Comparison of ENCODE assay signal across 8 mouse cellular contexts in the genomic region with DNA sequence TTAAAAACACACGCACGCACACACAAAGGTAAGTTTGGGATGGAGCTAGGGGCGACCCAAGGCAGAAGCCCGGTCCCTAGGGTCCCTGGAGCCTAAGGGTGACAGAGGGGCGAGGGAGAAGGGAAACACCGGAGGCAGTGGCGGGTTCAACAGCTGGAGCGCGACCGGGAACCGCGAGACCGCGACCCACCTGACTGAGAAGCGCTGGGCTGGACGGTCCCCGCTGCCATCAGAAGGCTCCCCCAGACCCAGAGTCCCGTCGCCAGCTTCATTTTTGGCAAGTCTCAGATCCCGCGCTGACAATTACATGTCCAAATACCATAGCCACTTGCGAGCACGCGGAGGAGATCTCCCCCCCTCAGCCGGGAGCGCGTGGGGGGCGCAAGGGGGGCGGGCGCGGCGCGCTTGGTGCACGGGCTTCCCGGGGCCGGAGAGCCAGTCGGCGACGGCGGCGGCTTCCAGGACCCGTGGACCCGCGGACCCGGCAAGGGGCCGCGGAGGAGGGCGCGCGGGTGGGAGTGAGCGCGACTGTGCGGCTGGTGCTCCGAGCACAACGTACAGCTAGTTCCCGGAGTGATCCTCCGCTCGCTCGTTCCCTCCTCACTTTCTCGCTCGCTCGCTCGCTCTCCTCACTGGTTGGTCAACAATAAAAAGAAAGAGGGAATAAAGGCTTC. TPM values are rescaled to one million over a fixed set of nuclear protein-coding genes. Genes with fewer than 3 reads are reported as not detected.
DNase-seq lines count a peak whose midpoint lies in the region; ATAC-seq and TF ChIP-seq lines count a peak whose summit lies in the region.

A gene (minus strand): TSS at position 575 of the 674 bp plus-strand sequence.

- no peaks in the 10 kb centered on the region for H3K9me3 ChIP-seq in forebrain, embryonic 11.5 days (ENCODE audit: control insufficient read depth, low read length)
- H3K9me3 ChIP-seq in hindbrain, embryonic 13.5 days = no peaks in the 10 kb centered on the region
- H3K9me3 ChIP-seq in midbrain, embryonic 10.5 days (replicated peaks) = no peaks in the 10 kb centered on the region

- H3K9ac ChIP-seq in forebrain, embryonic 11.5 days (ENCODE audit: low read length) = peak within 1 kb of the TSS; percentile 69
- H3K9ac ChIP-seq in hindbrain, embryonic 13.5 days = peak within 1 kb of the TSS; percentile 89

- peak; percentile 36 for ATAC-seq in forebrain, embryonic 11.5 days (replicated peaks; ENCODE audit: low FRiP score)
- ATAC-seq in hindbrain, embryonic 13.5 days (ENCODE audit: low FRiP score) = peak; percentile 55

- peak within 1 kb of the TSS; percentile 98 for H3K4me2 ChIP-seq in forebrain, embryonic 11.5 days (ENCODE audit: low read depth, low read length, severe bottlenecking)
- peak within 1 kb of the TSS; percentile 89 for H3K4me2 ChIP-seq in hindbrain, embryonic 13.5 days

- TF ChIP-seq CTCF in brain, embryonic 14.5 days (IDR thresholded peaks at IDR 0.05; ENCODE audit: borderline replicate concordance, extremely low read depth, insufficient read depth, insufficient read length) = no peak
- TF ChIP-seq CTCF in testis, adult 2 months (IDR thresholded peaks at IDR 0.05; ENCODE audit: control insufficient read depth, insufficient read depth, insufficient replicate concordance, low read depth, low read length) = no peak

- DNase-seq in Muller cell, postnatal 12 days (ENCODE audit: inconsistent ontology term) = peak; percentile 42
- peak; percentile 61 for DNase-seq in brain, embryonic 14.5 days (ENCODE audit: low read depth)
- peak; percentile 71 for DNase-seq in forebrain, embryonic 11.5 days (ENCODE audit: low spot score)
- DNase-seq in layer of hippocampus, postnatal 25 days (ENCODE audit: extremely low spot score in 1 of 2, low spot score in 1 of 2) = peak; percentile 9 to 10
- peak; percentile 58 for DNase-seq in midbrain, embryonic 10.5 days (ENCODE audit: low spot score)
- DNase-seq in spleen, postnatal 14 days (ENCODE audit: low spot score in 2 of 2) = no peak

- peak within 1 kb of the TSS; percentile 70 for H3K4me3 ChIP-seq in forebrain, embryonic 11.5 days (ENCODE audit: low read depth, low read length)
- peak within 1 kb of the TSS; percentile 78 for H3K4me3 ChIP-seq in hindbrain, embryonic 13.5 days
- H3K4me3 ChIP-seq in midbrain, embryonic 10.5 days = peak within 1 kb of the TSS; percentile 89
- H3K4me3 ChIP-seq in testis, adult 2 months (ENCODE audit: control insufficient read depth, low read depth, low read length) = peak within 1 kb of the TSS; percentile 70

- H3K27me3 ChIP-seq in forebrain, embryonic 11.5 days (ENCODE audit: control insufficient read depth, insufficient read depth, low read length) = peaks cover 13% of the 10 kb centered on the region; the same call in 1 of the 2 replicates
- peaks cover 11% of the 10 kb centered on the region; the same call in 1 of the 2 replicates for H3K27me3 ChIP-seq in hindbrain, embryonic 13.5 days
- peaks cover 31% of the 10 kb centered on the region for H3K27me3 ChIP-seq in midbrain, embryonic 10.5 days (ENCODE audit: low read depth, poor library complexity, severe bottlenecking)
- H3K27me3 ChIP-seq in testis, adult 2 months (ENCODE audit: control insufficient read depth, insufficient read depth, low read length) = no peaks in the 10 kb centered on the region

- peaks cover 5% of the 10 kb centered on the region; the same call in 1 of the 2 replicates for H3K4me1 ChIP-seq in forebrain, embryonic 11.5 days (replicated peaks; ENCODE audit: control insufficient read depth, insufficient read depth, low read length)
- peaks cover 28% of the 10 kb centered on the region for H3K4me1 ChIP-seq in hindbrain, embryonic 13.5 days (replicated peaks)
- peaks cover 37% of the 10 kb centered on the region for H3K4me1 ChIP-seq in midbrain, embryonic 10.5 days
- peaks cover 19% of the 10 kb centered on the region for H3K4me1 ChIP-seq in testis, adult 2 months (ENCODE audit: control insufficient read depth, insufficient read depth, low read length)

- TF ChIP-seq POLR2A in brain, embryonic 14.5 days (IDR thresholded peaks at IDR 0.05; ENCODE audit: borderline replicate concordance, extremely low read depth, insufficient read depth, insufficient read length, poor library complexity, severe bottlenecking) = no peak
- TF ChIP-seq POLR2A in testis, adult 2 months (IDR thresholded peaks at IDR 0.05; ENCODE audit: control insufficient read depth, low read depth, low read length) = no peak

- no peaks in the 10 kb centered on the region for H3K36me3 ChIP-seq in forebrain, embryonic 11.5 days (ENCODE audit: control insufficient read depth, insufficient read depth, low read length)
- H3K36me3 ChIP-seq in hindbrain, embryonic 13.5 days = no peaks in the 10 kb centered on the region
- H3K36me3 ChIP-seq in midbrain, embryonic 10.5 days = no peaks in the 10 kb centered on the region
- no peaks in the 10 kb centered on the region for H3K36me3 ChIP-seq in testis, adult 2 months (ENCODE audit: control insufficient read depth, insufficient read depth, low read length)

- under 1% methylated on average over 57 of the region's 63 CpGs for WGBS in forebrain, embryonic 11.5 days
- WGBS in hindbrain, embryonic 13.5 days = under 1% methylated on average over 61 of the region's 63 CpGs
- WGBS in midbrain, embryonic 10.5 days = under 1% methylated on average over 63 of the region's 63 CpGs

- no peak within 1 kb of the TSS for H3K27ac ChIP-seq in forebrain, embryonic 11.5 days (ENCODE audit: low read depth, low read length)
- H3K27ac ChIP-seq in hindbrain, embryonic 13.5 days = peak within 1 kb of the TSS; percentile 85
- H3K27ac ChIP-seq in midbrain, embryonic 10.5 days (replicated peaks) = peak within 1 kb of the TSS; percentile 93
- H3K27ac ChIP-seq in testis, adult 2 months (ENCODE audit: control insufficient read depth, insufficient read depth, low read depth, low read length) = no peak within 1 kb of the TSS

RNA-seq across cellular contexts. Expression of the gene that starts here (rescaled TPM):
- 7.8 and 12.2 TPM in 2 replicates for polyA plus RNA-seq in brain, embryonic 14.5 days (2012; rRNA removed)
- polyA plus RNA-seq in forebrain, embryonic 11.5 days (2014; fragmentation: Nextera tagmentation; extraction: Ambion mirVana) = 3.9 and 4.3 TPM in 2 replicates
- polyA plus RNA-seq in hindbrain, embryonic 13.5 days (2015; fragmentation: Nextera tagmentation; extraction: Ambion mirVana) = 13.7 and 15.3 TPM in 2 replicates
- 10 to 100 TPM; 43.7 to 47.5 TPM for total RNA-seq in layer of hippocampus, postnatal 25 days (2021)
- polyA plus RNA-seq in midbrain, embryonic 10.5 days (2016; fragmentation: Nextera tagmentation; extraction: Ambion mirVana) = 3.4 and 6.1 TPM in 2 replicates
- polyA plus RNA-seq in testis, adult 2 months (2012; rRNA removed) = 0.25 and 0.28 TPM in 2 replicates

Comparison
In these comparisons a context has a peak if more than half of its experiments do, and no peak if none do; other contexts are left out.
1. DNase-seq: peak in Muller cell, postnatal 12 days (single experiment), brain, embryonic 14.5 days (single experiment), forebrain, embryonic 11.5 days (single experiment), layer of hippocampus, postnatal 25 days (2 of 2) and midbrain, embryonic 10.5 days (single experiment); none in spleen, postnatal 14 days (0 of 2).
2. H3K27ac ChIP-seq: peak in hindbrain, embryonic 13.5 days (single experiment) and midbrain, embryonic 10.5 days (single experiment); none in forebrain, embryonic 11.5 days (single experiment) and testis, adult 2 months (single experiment).
3. Peak in every context shown above with its lines, with median percentiles within 50 percentile points of each other: H3K4me3 ChIP-seq.